Mouse (Mus musculus) heart, adult 2 months (tissue): ENCODE measurements around the gene Prph. TPM values are rescaled to one million over a fixed set of nuclear protein-coding genes. Genes with fewer than 3 reads are reported as not detected.
"Not testable (repeated sequence)": the region's sequence is repeated elsewhere in the genome, so short reads cannot be mapped to it uniquely, and the experiment has no call there.

ENCODE experiments used
- DNase-seq, 2 experiments: peaks; one replicate each; pipeline ENCODE4 v3.0.0; 2021
- H3K27ac ChIP-seq: fragments of 200-600 bp; 2 replicates; pipeline ENCODE4 v1.8.1; 2022
- H3K27me3 ChIP-seq: fragments of 200-500 bp; 2 replicates; pipeline ENCODE4 v1.6.1; 2012; ENCODE audit warnings: mild to moderate bottlenecking, low read length, inconsistent platforms, mixed read lengths; ENCODE audit not compliant: control insufficient read depth, insufficient read depth
- H3K36me3 ChIP-seq: fragments of 200-500 bp; 2 replicates; pipeline ENCODE4 v1.6.1; 2012; ENCODE audit warnings: low read length, inconsistent platforms; ENCODE audit not compliant: control insufficient read depth, insufficient read depth
- H3K4me1 ChIP-seq: fragments of 200-500 bp; 2 replicates; pipeline ENCODE4 v1.6.1; 2011; ENCODE audit warnings: low read length; ENCODE audit not compliant: control insufficient read depth, insufficient read depth
- H3K4me3 ChIP-seq: fragments of 200-600 bp; 2 replicates; pipeline ENCODE4 v1.8.1; 2022
- H3K79me2 ChIP-seq: fragments of 200-500 bp; replicated peaks from 2 replicates; pipeline ENCODE4 v1.6.1; 2012; ENCODE audit warnings: mild to moderate bottlenecking, inconsistent platforms, low read length, moderate library complexity, mixed read lengths; ENCODE audit not compliant: control insufficient read depth, insufficient read depth
- H3K9ac ChIP-seq: fragments of 200-500 bp; 2 replicates; pipeline ENCODE4 v1.6.1; 2012; ENCODE audit warnings: low read depth, mild to moderate bottlenecking, control low read depth, inconsistent platforms, low read length, mixed read lengths
- CTCF ChIP-seq: fragments of 200-600 bp; IDR thresholded peaks from 2 replicates; pipeline ENCODE4 v1.8.1; 2022; ENCODE audit warnings: antibody characterized with exemption, mild to moderate bottlenecking, moderate library complexity
- EP300 ChIP-seq: fragments of 200-500 bp; IDR thresholded peaks from 2 replicates; pipeline ENCODE4 v1.6.1; 2011; ENCODE audit warnings: low read depth, low read length, control low read depth; ENCODE audit not compliant: insufficient read depth
- POLR2A ChIP-seq: fragments of 200-500 bp; IDR thresholded peaks from 2 replicates; pipeline ENCODE4 v1.6.1; 2011; ENCODE audit warnings: mild to moderate bottlenecking, low read depth, low read length, control low read depth; ENCODE audit not compliant: insufficient read depth
- WGBS: fragments of 180-500 bp; shearing (Covaris S2); methylation state at CpG from one replicate; pipeline ENCODE4 v1.1.7; 2018; 5-methylcytosine and 5-hydroxymethylcytosine counted together
- intact Hi-C: fragments of 180-260 bp; cut with DNase I; formaldehyde crosslinking; loops from one replicate; pipeline ENCODE4 v1.15.1; 2025
- polyA plus RNA-seq: library from polyadenylated mRNA; depleted of rRNA; stranded (reverse); fragments of >200 nt; gene quantifications from 2 replicates; pipeline ENCODE4 v1.2.3, GENCODE M21; 2012
- total RNA-seq, 2 experiments: library from RNA; stranded (reverse); gene quantifications; 2 replicates each; pipeline ENCODE4 v1.2.3; 2021

The Prph gene
- total and polyA plus RNA-seq, 3 experiments: 0.13 to 1.00 (median 0.80) TPM

GRCm38 (mm10) chr15:99074019-99074599 lies 19.1 kb downstream of the Prph start, which contains the start of gene Troap:
Gene Troap (plus strand): TSS chr15:99074575.
- no peak for DNase-seq
- TF ChIP-seq POLR2A (no peak), EP300 (no peak), CTCF (no peak)
- 13% methylated on average over 9 of the region's 9 CpGs for WGBS
- H3K4me1 ChIP-seq: peaks cover 2% of the 10 kb centered on the region
- peak within 1 kb of the TSS; percentile 77 for H3K4me3 ChIP-seq
- peak within 1 kb of the TSS; percentile 64 for H3K9ac ChIP-seq
- no peaks in the 10 kb centered on the region for H3K36me3 ChIP-seq
- H3K27ac ChIP-seq: peak within 1 kb of the TSS; percentile 86
- H3K79me2 ChIP-seq: no peaks in the 10 kb centered on the region
- intact Hi-C loops: no loop called here
- H3K27me3 ChIP-seq: no peaks in the 10 kb centered on the region

GRCm38 (mm10) chr15:99074600-99075333 lies 19.8 kb downstream of the Prph start:
- Histone ChIP-seq H3K9ac (peak overlapping the region; percentile 64), H3K4me3 (peak overlapping the region; percentile 77), H3K79me2 (no peaks in the 10 kb centered on the region), H3K27ac (peak overlapping the region; percentile 86), H3K27me3 (no peaks in the 10 kb centered on the region), H3K36me3 (no peaks in the 10 kb centered on the region), H3K4me1 (peaks cover 2% of the 10 kb centered on the region)
- DNase-seq: peak; percentile 97 to 98
- intact Hi-C loops: no loop called here
- under 1% methylated on average over 44 of the region's 44 CpGs for WGBS
- TF ChIP-seq POLR2A (peak; percentile 90), CTCF (no peak), EP300 (0 out of 2 replicates have a peak, but pooled peaks have one; percentile 30)

- H3K79me2 ChIP-seq, H3K9ac ChIP-seq, H3K4me3 ChIP-seq, H3K27me3 ChIP-seq, DNase-seq, H3K4me1 ChIP-seq, H3K36me3 ChIP-seq, intact Hi-C loops, H3K27ac ChIP-seq: not testable (repeated sequence)
- 97% methylated on average over 3 of the region's 3 CpGs for WGBS
Observed at GRCm38 (mm10) chr15:99076011-99076410, 21.0 kb downstream of the Prph start.

- WGBS: 52% methylated on average over 15 of the region's 15 CpGs
- intact Hi-C loops: no loop called here
- TF ChIP-seq CTCF (no peak), POLR2A (no peak), EP300 (no peak)
Observed at GRCm38 (mm10) chr15:99078181-99078910, 23.4 kb downstream of the Prph start.

DNA sequence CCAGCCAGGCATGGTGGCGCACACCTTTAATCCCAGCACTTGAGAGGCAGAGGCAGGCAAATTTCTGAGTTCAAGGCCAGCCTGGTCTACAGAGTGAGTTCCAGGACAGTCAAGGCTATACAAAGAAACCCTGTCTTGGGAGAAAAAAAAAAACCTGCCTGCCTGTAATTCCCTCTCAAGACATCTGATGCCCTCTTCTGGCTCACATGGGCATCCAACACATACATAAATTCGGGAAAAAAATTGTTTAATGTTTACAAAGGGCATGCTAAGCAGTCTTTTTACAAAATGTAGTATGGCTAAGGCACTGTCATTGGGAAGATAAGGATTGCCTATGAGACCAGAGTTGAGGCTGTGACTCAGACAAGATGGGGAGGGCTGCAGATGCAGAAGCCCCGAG lies 24.8 kb downstream of the Prph start:
- TF ChIP-seq EP300: no peak
- no peak for TF ChIP-seq CTCF
- no peak for TF ChIP-seq POLR2A
- intact Hi-C loops: loop anchor here (5.0 kb wide), 2 partner anchors 57 to 182 kb away; no protein-coding TSS in a partner anchor
- Histone ChIP-seq H3K36me3 (no peaks in the 10 kb centered on the region), H3K4me1 (no peaks in the 10 kb centered on the region), H3K79me2 (no peaks in the 10 kb centered on the region), H3K27me3 (no peaks in the 10 kb centered on the region), H3K27ac (no peak overlapping the region), H3K9ac (no peak overlapping the region), H3K4me3 (no peak overlapping the region)
- 76% methylated on average over 3 of the region's 3 CpGs for WGBS
- no peak for DNase-seq

More at GRCm38 (mm10) chr15:99078181-99078910, 23.4 kb downstream of the Prph start:
- Histone ChIP-seq H3K4me1 (peaks cover 2% of the 10 kb centered on the region), H3K79me2 (no peaks in the 10 kb centered on the region), H3K4me3 (no peak overlapping the region), H3K27ac (no peak overlapping the region), H3K36me3 (no peaks in the 10 kb centered on the region), H3K9ac (no peak overlapping the region), H3K27me3 (no peaks in the 10 kb centered on the region)
- DNase-seq: no peak

DNA sequence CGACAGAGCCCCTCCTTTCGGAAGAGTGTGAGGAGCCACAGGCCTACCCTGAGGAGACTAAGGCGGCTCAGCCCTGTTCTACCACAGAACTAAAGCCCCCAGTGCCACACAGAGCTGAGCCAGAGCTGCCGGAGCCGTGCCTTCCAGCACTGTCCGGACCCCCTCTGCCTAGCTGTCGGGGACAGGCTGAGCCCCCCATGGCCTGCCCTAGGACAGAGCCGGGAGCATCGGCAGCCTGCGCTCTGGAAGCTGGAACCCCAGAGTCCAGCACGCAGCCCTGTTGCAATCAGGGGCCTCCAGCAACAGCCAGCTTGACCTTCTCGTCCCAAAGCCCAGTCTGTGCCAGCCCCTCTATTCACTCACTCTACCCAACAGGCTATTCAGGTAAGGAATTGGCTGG lies 27.3 kb downstream of the Prph start:
- Histone ChIP-seq H3K4me1 (no peaks in the 10 kb centered on the region), H3K27ac (no peak overlapping the region), H3K79me2 (no peaks in the 10 kb centered on the region), H3K9ac (no peak overlapping the region), H3K36me3 (no peaks in the 10 kb centered on the region), H3K27me3 (peaks cover 2% of the 10 kb centered on the region), H3K4me3 (no peak overlapping the region)
- DNase-seq: no peak
- WGBS: 95% methylated on average over 12 of the region's 12 CpGs
- no peak for TF ChIP-seq CTCF
- intact Hi-C loops: loop anchor here (5.0 kb wide), 2 partner anchors 55 to 180 kb away; no protein-coding TSS in a partner anchor
